Mouse (Mus musculus) heart, embryonic 11.5 days (tissue): Measurements from ENCODE around the gene Alg3. TPM values are rescaled to one million over a fixed set of nuclear protein-coding genes. Genes with fewer than 3 reads are reported as not detected.
A peak's percentile ranks its signal among the peaks of the same experiment; 100 is the strongest.

Source experiments
- ATAC-seq: fragments of 200-750 bp; cut with Nextera tagmentation; replicated peaks from 2 replicates; pipeline ENCODE4 v1.8.0; 2017; ENCODE audit warnings: moderate library complexity; ENCODE audit not compliant: insufficient number of reproducible peaks, low FRiP score, low TSS enrichment
- H3K27ac ChIP-seq: fragments of 300-500 bp; sonication (generic); 2 replicates; pipeline ENCODE4 v1.5.1; 2014; ENCODE audit warnings: mild to moderate bottlenecking, low read depth, low read length
- H3K27me3 ChIP-seq: fragments of 300-500 bp; sonication (generic); 2 replicates; pipeline ENCODE4 v1.6.1; 2014; ENCODE audit warnings: mild to moderate bottlenecking, low read length, mixed read lengths; ENCODE audit not compliant: control insufficient read depth, insufficient read depth
- H3K36me3 ChIP-seq: fragments of 300-500 bp; sonication (generic); 2 replicates; pipeline ENCODE4 v1.6.1; 2014; ENCODE audit warnings: mild to moderate bottlenecking, low read length, moderate library complexity, mixed read lengths; ENCODE audit not compliant: control insufficient read depth, insufficient read depth
- H3K4me1 ChIP-seq: fragments of 300-500 bp; sonication (generic); 2 replicates; pipeline ENCODE4 v1.6.1; 2014; ENCODE audit warnings: low read length; ENCODE audit not compliant: control insufficient read depth, insufficient read depth
- H3K4me2 ChIP-seq: fragments of 300-500 bp; sonication (generic); 2 replicates; pipeline ENCODE4 v1.6.1; 2014; ENCODE audit warnings: mild to moderate bottlenecking, moderate library complexity
- H3K4me3 ChIP-seq: fragments of 300-500 bp; sonication (generic); 2 replicates; pipeline ENCODE4 v1.5.1; 2014; ENCODE audit warnings: low read depth, low read length
- H3K9ac ChIP-seq: fragments of 300-500 bp; sonication (generic); 2 replicates; pipeline ENCODE4 v1.6.1; 2014; ENCODE audit warnings: mild to moderate bottlenecking, low read depth, low read length, moderate library complexity
- H3K9me3 ChIP-seq: fragments of 300-500 bp; sonication (generic); replicated peaks from 2 replicates; pipeline ENCODE4 v1.6.1; 2016; ENCODE audit warnings: low read length; ENCODE audit not compliant: control insufficient read depth
- WGBS: fragments of 180-500 bp; shearing (Covaris S2); extraction: QIAGEN DNeasy Blood & Tissue Kit; methylation state at CpG from one replicate; pipeline ENCODE4 v1.1.7; 2014; ENCODE audit not compliant: insufficient replicate concordance; 5-methylcytosine and 5-hydroxymethylcytosine counted together
- polyA plus RNA-seq: library from polyadenylated mRNA; unstranded; fragments of >200 nt; fragmentation: Nextera tagmentation; extraction: Ambion mirVana; gene quantifications from 2 replicates; pipeline ENCODE4 v1.2.1, GENCODE M21; 2014

The Alg3 gene
- polyA plus RNA-seq, 1 experiment from 2014 or later, result 39.5 TPM

DNA sequence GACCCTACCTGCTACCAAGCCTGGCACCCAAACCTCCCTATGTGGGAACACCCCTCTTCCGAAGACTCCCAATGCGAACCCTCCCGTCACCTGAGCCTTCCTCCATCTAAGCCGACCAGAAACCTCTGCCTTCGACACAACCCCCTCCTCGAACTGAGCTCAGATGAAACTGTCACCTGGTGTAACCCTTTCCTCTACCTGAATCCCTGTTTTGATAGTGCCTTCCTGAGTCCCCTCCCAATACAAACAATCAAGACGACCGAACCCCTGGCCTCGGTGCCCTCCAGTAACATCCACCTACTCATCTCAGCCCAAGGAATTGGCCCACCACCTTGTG, 8.8 kb upstream of the Alg3 start:
- H3K4me3 ChIP-seq, result peak overlapping the region; percentile 71
- no peak overlapping the region for H3K9ac ChIP-seq
- H3K9me3 ChIP-seq, result no peaks in the 10 kb centered on the region
- ATAC-seq, result no peak
- H3K4me1 ChIP-seq, result peaks cover 26% of the 10 kb centered on the region
- no peak overlapping the region for H3K27ac ChIP-seq
- H3K4me2 ChIP-seq, result peak overlapping the region; percentile 100
- H3K36me3 ChIP-seq, result no peaks in the 10 kb centered on the region
- H3K27me3 ChIP-seq, result peaks cover 50% of the 10 kb centered on the region
- 3% methylated on average over 9 of the region's 9 CpGs for WGBS

DNA sequence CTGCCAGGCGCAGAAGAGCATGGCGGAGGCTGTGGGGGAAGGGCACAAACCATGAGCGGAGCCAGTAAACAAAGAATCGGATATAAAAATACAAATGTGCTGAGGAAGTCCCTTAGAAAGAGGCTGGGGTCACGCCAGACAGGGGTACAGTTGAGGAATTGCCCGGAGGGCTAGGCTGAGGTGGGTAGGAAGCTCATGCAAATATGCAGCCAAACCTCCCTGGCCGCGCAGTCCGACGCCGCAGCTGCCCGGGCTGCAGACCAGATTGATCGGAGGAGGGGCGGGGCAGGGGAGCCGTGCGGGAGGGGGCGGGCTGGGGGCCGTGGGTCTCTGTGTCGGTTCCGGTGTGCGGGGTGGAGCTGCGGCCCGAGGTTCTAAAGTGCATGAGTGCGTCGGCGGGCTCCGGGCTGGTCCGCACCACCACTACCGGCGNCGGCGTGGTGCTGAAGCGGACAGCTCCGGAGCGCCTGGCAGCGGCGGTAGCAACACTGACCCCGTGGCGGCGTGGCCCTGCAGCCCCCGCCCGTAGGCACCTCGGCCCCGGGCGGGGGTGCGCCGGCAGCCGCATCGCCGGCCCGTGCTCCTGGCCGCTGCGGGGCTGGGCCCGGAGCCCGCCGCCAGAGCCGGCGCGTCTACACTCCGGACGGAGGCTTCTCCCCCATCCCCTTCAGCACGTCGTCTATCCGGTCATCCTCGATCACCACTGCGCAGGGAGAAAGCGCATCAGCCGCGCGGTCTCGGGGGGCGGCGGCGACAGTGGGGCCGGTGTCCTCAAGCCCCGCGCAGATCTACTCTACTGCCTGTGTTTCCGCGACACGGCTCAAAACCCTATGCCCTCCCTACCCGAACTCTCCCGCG, 8.2 kb upstream of the Alg3 start:
- peaks cover 50% of the 10 kb centered on the region for H3K27me3 ChIP-seq
- peak; percentile 52; the same call in 1 of the 2 replicates for ATAC-seq
- H3K9me3 ChIP-seq, result no peaks in the 10 kb centered on the region
- H3K4me1 ChIP-seq, result peaks cover 26% of the 10 kb centered on the region
- no peak overlapping the region for H3K9ac ChIP-seq
- H3K27ac ChIP-seq, result no peak overlapping the region
- peak overlapping the region; percentile 100 for H3K4me2 ChIP-seq
- no peaks in the 10 kb centered on the region for H3K36me3 ChIP-seq
- H3K4me3 ChIP-seq, result peak overlapping the region; percentile 71
- WGBS, result 2% methylated on average over 70 of the region's 83 CpGs

DNA sequence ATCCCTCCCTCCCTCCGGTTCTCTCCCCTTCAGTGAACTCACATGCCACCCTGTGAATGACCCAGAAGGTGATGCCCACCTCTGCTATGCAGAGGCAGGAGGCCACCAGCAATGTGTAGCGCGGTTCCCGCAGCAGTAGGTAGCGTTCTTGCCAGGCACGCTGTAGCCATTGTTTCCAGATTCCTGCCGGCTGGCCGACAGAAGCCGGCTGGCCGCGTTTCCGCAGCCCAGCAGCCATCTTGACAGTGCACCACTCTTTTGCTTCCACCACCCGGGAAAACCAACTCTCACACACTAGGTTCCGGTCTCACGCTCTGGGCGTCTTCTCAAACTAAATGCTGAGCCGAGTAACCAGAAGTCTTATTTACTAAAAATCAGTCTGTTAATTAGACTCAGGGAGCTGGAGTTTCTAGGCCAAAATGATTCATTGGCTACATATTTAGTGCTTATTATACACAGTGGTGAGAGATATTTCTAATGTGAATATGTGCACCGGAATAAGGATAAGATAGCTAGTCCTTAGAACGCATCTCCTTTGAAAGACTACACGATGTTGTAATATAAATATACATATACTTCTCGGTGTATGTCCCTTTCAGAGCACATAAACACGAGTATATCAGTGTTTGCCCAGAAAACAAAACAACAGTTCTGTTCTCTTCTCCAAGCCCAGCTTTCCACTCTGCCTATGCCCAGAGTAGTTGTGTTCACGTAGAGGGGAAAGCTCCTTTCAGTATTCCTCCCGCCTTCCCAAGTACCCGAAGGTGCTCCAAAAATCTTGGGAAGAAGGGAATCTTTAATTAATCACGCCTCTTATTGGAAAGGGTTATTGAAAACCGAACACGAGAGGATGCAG, 806 bp downstream of the Alg3 start:
- Histone ChIP-seq H3K27ac (peak overlapping the region; percentile 80), H3K27me3 (no peaks in the 10 kb centered on the region), H3K4me1 (peaks cover 10% of the 10 kb centered on the region), H3K9ac (peak overlapping the region; percentile 93), H3K4me3 (peak overlapping the region; percentile 88), H3K4me2 (peak overlapping the region; percentile 94), H3K9me3 (no peaks in the 10 kb centered on the region), H3K36me3 (peaks cover 9% of the 10 kb centered on the region; the same call in 1 of the 2 replicates)
- under 1% methylated on average over 28 of the region's 28 CpGs for WGBS
- peak; percentile 64; the same call in 1 of the 2 replicates for ATAC-seq

DNA sequence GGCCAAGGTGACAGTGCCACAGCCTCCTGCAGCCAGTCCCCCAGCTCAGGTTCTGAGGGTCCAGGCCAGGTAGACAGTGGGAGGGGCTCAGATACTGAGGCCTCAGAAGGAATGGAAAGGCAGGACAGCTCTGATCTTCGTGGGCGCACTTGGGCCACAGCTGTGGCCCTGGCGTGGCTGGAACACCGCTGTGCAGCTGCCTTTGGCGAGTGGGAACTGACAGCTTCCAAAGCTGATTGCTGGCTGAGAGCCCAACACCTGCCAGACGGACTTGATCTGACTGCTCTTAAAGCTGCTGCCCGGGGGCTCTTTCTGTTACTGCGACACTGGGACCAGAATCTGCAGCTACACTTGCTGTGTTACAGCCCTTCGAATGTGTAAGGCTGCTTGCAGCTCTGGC, 6.8 kb downstream of the Alg3 start:
- Histone ChIP-seq H3K27me3 (no peaks in the 10 kb centered on the region), H3K9ac (no peak overlapping the region), H3K9me3 (no peaks in the 10 kb centered on the region), H3K27ac (no peak overlapping the region), H3K4me2 (no peak overlapping the region), H3K4me3 (no peak overlapping the region), H3K4me1 (peaks cover 3% of the 10 kb centered on the region; the same call in 1 of the 2 replicates), H3K36me3 (peaks cover 15% of the 10 kb centered on the region; the same call in 1 of the 2 replicates)
- ATAC-seq, result no peak
- 73% methylated on average over 9 of the region's 9 CpGs for WGBS

DNA sequence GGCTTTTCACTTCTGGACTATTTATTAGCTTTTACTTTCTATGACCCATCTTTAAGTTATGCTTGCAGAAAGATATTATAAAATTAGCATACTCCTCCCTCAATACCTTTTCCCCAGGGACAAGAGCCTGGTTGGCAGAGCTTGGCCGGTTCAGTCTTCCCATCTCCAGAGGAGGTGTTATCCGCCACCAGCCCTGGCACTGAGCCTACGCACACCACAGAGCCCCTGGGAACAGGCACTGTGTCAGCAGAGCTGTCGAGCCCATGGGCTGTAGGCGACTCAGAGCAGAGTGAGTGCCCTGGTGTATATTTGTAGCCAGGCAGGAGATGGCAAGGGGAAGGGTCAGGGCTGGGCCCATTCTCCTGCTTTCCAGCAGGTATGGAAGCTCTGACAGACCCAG, 11.0 kb downstream of the Alg3 start:
- Histone ChIP-seq H3K27ac (no peak overlapping the region), H3K9me3 (no peaks in the 10 kb centered on the region), H3K4me1 (no peaks in the 10 kb centered on the region), H3K4me3 (no peak overlapping the region), H3K36me3 (0 out of 2 replicates have a peak, but pooled peaks cover 6% of the 10 kb centered on the region), H3K9ac (no peak overlapping the region), H3K27me3 (peaks cover under 1% of the 10 kb centered on the region; the same call in 1 of the 2 replicates), H3K4me2 (no peak overlapping the region)
- ATAC-seq, result no peak
- 59% methylated on average over 5 of the region's 5 CpGs for WGBS

DNA sequence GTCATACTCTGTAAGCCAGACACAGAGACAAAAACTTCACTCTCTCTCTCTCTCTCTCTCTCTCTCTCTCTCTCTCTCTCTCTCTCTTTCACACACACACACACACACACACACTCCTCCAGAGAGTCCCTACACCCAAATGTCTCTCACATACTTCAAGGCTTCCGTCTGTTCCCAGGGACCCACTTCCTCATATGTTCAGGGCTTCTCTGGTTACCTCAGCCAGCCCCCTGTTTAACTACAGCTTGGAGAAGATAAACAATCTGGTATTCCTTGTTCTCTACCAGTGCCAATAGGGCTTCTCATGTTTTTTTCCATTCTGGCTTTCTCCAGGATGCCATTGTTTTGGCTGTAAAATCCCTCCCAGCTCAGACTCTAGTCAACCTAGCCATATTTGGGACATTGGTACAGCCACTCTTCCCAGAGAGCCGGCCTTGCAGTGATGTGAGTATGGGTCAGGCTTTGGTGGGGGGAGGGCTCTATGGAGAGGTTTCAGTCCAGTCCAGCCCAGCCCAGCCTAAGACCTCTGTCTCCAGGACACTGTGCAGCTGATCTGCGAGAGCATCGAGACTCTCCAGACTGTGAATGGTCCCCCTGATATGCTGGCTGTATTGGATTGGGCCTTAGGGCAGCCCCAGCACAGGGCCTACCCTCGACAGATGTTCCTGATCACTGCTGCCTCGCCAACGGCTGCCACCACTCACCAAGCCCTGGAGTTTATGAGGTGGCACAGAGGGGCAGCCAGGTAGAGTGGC, 14.7 kb downstream of the Alg3 start:
- Histone ChIP-seq H3K27ac (no peak overlapping the region), H3K4me3 (no peak overlapping the region), H3K27me3 (peaks cover 27% of the 10 kb centered on the region), H3K36me3 (no peaks in the 10 kb centered on the region), H3K9ac (no peak overlapping the region), H3K4me1 (no peaks in the 10 kb centered on the region), H3K9me3 (no peaks in the 10 kb centered on the region), H3K4me2 (no peak overlapping the region)
- no peak for ATAC-seq
- 60% methylated on average over 7 of the region's 7 CpGs for WGBS

DNA sequence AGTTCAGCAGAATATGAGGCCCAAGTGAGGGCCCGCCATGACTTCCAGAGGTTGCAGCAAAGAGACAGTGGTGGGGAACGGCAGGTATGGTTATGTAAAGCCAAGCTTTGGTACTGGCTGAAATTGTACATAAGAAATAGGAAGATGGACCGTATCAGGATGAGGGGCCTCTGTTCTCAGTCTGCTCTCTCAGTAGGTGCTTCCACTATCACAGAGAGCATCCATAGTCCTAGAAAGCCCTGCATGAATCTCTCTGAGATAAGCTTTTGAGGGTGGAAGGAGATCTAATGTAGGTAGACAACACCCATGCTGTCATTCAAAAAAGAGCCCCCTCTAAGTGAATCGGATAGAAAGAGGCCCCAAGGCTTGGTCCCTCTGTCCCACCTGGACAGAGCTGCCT, 15.8 kb downstream of the Alg3 start:
- Histone ChIP-seq H3K36me3 (no peaks in the 10 kb centered on the region), H3K4me1 (0 out of 2 replicates have a peak, but pooled peaks cover 3% of the 10 kb centered on the region), H3K4me3 (no peak overlapping the region), H3K27me3 (peaks cover 39% of the 10 kb centered on the region), H3K27ac (no peak overlapping the region), H3K9ac (no peak overlapping the region), H3K9me3 (no peaks in the 10 kb centered on the region), H3K4me2 (no peak overlapping the region)
- no peak for ATAC-seq
- 81% methylated on average over 4 of the region's 4 CpGs for WGBS

DNA sequence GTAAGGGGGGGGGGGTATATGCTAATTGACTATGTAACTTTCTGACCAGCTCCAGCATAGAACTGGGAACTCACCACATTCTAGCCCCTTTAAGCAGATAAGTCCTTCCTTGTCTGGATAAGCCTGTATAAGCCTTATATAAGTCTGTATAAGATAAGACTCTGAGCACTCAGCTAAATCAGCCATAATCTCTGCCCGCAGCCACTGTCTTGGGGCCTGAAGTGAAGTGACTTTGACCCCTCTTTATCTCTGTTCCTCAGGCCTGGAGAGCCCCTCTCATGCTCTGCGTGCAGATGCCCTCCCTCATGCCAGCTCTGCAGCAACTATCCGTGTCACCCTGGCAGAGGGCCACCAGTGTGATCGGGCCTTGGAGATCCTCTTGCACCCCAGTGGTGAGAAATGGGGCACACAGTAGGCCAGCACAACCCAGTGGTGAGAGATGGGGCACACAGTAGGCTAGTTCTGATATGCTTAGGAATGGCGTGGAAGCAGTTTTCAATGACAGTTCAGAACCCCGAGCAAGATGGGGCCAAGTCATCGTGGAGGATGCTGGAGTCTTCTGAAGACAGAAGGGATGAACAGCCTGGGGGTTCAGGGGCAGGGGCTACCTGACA, 16.4 kb downstream of the Alg3 start:
- Histone ChIP-seq H3K4me3 (no peak overlapping the region), H3K27me3 (peaks cover 44% of the 10 kb centered on the region), H3K4me2 (no peak overlapping the region), H3K9me3 (no peaks in the 10 kb centered on the region), H3K4me1 (0 out of 2 replicates have a peak, but pooled peaks cover 6% of the 10 kb centered on the region), H3K36me3 (no peaks in the 10 kb centered on the region), H3K27ac (no peak overlapping the region), H3K9ac (no peak overlapping the region)
- no peak for ATAC-seq
- WGBS, result 70% methylated on average over 7 of the region's 7 CpGs
